Mouse (Mus musculus): ENCODE measurements around the gene Cdkal1. TPM values are rescaled to one million over a fixed set of nuclear protein-coding genes. Genes with fewer than 3 reads are reported as not detected.

Gene Cdkal1
- polyA plus RNA-seq (2015; fragmentation: Illumina TruSeq; extraction: RNeasy Lipid Tissue Mini Kit (QIAGEN cat#74804); ENCODE audit: insufficient read depth, low read depth, low replicate concordance), result 3.0 TPM

GRCm38 (mm10) chr13:29855281-29856031 is at the start of gene Cdkal1:
Gene Cdkal1, minus strand, starts transcription at chr13:29855674.

Other genes starting within 250 kb of the Cdkal1 start
- gene E2f3, start 130.4 kb upstream of the Cdkal1 start, polyA plus RNA-seq (2015; fragmentation: Illumina TruSeq; extraction: RNeasy Lipid Tissue Mini Kit (QIAGEN cat#74804); ENCODE audit: insufficient read depth, low read depth, low replicate concordance), result 0.52 TPM

All from pancreas, adult 10 weeks (tissue).